Mouse (Mus musculus) heart, embryonic 15.5 days (tissue): ENCODE results near the gene Elmo3. TPM values are rescaled to one million over a fixed set of nuclear protein-coding genes. Genes with fewer than 3 reads are reported as not detected.

Experiments
- ATAC-seq: fragments of 200-750 bp; cut with Nextera tagmentation; replicated peaks from 2 replicates; pipeline ENCODE4 v1.8.0; 2017; ENCODE audit warnings: low read depth, moderate TSS enrichment; ENCODE audit not compliant: insufficient number of reproducible peaks, insufficient read depth, low FRiP score
- H3K27ac ChIP-seq: fragments of 300-500 bp; sonication (generic); 2 replicates; pipeline ENCODE4 v1.5.1; 2015; ENCODE audit warnings: mild to moderate bottlenecking, inconsistent platforms
- H3K27me3 ChIP-seq: fragments of 300-500 bp; sonication (generic); 2 replicates; pipeline ENCODE4 v1.6.1; 2015; ENCODE audit warnings: inconsistent platforms
- H3K36me3 ChIP-seq: fragments of 300-500 bp; sonication (generic); 2 replicates; pipeline ENCODE4 v1.6.1; 2015; ENCODE audit warnings: mild to moderate bottlenecking, inconsistent platforms
- H3K4me1 ChIP-seq: fragments of 300-500 bp; sonication (generic); replicated peaks from 2 replicates; pipeline ENCODE4 v1.6.1; 2015; ENCODE audit warnings: inconsistent platforms
- H3K4me2 ChIP-seq: fragments of 300-500 bp; sonication (generic); 2 replicates; pipeline ENCODE4 v1.6.1; 2015; ENCODE audit warnings: inconsistent platforms, mild to moderate bottlenecking, moderate library complexity
- H3K4me3 ChIP-seq: fragments of 300-500 bp; sonication (generic); 2 replicates; pipeline ENCODE4 v1.5.1; 2015; ENCODE audit warnings: mild to moderate bottlenecking, inconsistent platforms
- H3K9ac ChIP-seq: fragments of 300-500 bp; sonication (generic); 2 replicates; pipeline ENCODE4 v1.6.1; 2015; ENCODE audit warnings: mild to moderate bottlenecking, inconsistent platforms
- H3K9me3 ChIP-seq: fragments of 300-500 bp; sonication (generic); replicated peaks from 2 replicates; pipeline ENCODE4 v1.6.1; 2016; ENCODE audit warnings: inconsistent platforms
- WGBS: fragments of 180-500 bp; shearing (Covaris S2); methylation state at CpG from one replicate; pipeline ENCODE4 v1.1.7; 2015; ENCODE audit warnings: mixed read lengths; 5-methylcytosine and 5-hydroxymethylcytosine counted together
- polyA plus RNA-seq: library from polyadenylated mRNA; unstranded; fragments of >200 nt; fragmentation: Nextera tagmentation; extraction: Ambion mirVana; gene quantifications from 2 replicates; pipeline ENCODE4 v1.2.1, GENCODE M21; 2015

The Elmo3 gene
- polyA plus RNA-seq, 1 experiment from 2014 or later: 2.3 TPM

- Histone ChIP-seq H3K9ac (peak overlapping the region; percentile 38), H3K4me2 (peak overlapping the region; percentile 71), H3K4me3 (peak overlapping the region; percentile 40), H3K4me1 (peaks cover 34% of the 10 kb centered on the region), H3K27ac (no peak overlapping the region), H3K36me3 (no peaks in the 10 kb centered on the region), H3K9me3 (no peaks in the 10 kb centered on the region), H3K27me3 (peaks cover 71% of the 10 kb centered on the region)
- WGBS: 3% methylated on average over 28 of the region's 28 CpGs
- peak; percentile 63 for ATAC-seq
These were observed 26.5 kb upstream of the Elmo3 start for GRCm38 (mm10) chr8:105278911-105279334.

GRCm38 (mm10) chr8:105280567-105280966 lies 24.8 kb upstream of the Elmo3 start:
- peaks cover 55% of the 10 kb centered on the region for H3K27me3 ChIP-seq
- WGBS: 74% methylated on average over 3 of the region's 3 CpGs

GRCm38 (mm10) chr8:105281821-105282220 lies 23.6 kb upstream of the Elmo3 start:
- H3K4me3 ChIP-seq: no peak overlapping the region
- no peak overlapping the region for H3K4me2 ChIP-seq
- no peak overlapping the region for H3K27ac ChIP-seq
- no peaks in the 10 kb centered on the region for H3K9me3 ChIP-seq
- no peak overlapping the region for H3K9ac ChIP-seq
- peaks cover 18% of the 10 kb centered on the region for H3K4me1 ChIP-seq
- WGBS: 79% methylated on average over 12 of the region's 12 CpGs
- H3K36me3 ChIP-seq: no peaks in the 10 kb centered on the region
- no peak for ATAC-seq
- peaks cover 43% of the 10 kb centered on the region for H3K27me3 ChIP-seq

More at GRCm38 (mm10) chr8:105280567-105280966, 24.8 kb upstream of the Elmo3 start:
- H3K4me1 ChIP-seq: peaks cover 30% of the 10 kb centered on the region
- no peak overlapping the region for H3K4me3 ChIP-seq
- no peak for ATAC-seq
- no peak overlapping the region for H3K4me2 ChIP-seq
- H3K9ac ChIP-seq: no peak overlapping the region
- no peak overlapping the region for H3K27ac ChIP-seq
- no peaks in the 10 kb centered on the region for H3K9me3 ChIP-seq
- no peaks in the 10 kb centered on the region for H3K36me3 ChIP-seq

GRCm38 (mm10) chr8:105282239-105282638 lies 23.2 kb upstream of the Elmo3 start:
- Histone ChIP-seq H3K27me3 (peaks cover 39% of the 10 kb centered on the region), H3K36me3 (no peaks in the 10 kb centered on the region), H3K4me2 (no peak overlapping the region), H3K27ac (no peak overlapping the region), H3K4me3 (no peak overlapping the region), H3K4me1 (peaks cover 17% of the 10 kb centered on the region), H3K9ac (no peak overlapping the region), H3K9me3 (no peaks in the 10 kb centered on the region)
- 64% methylated on average over 4 of the region's 4 CpGs for WGBS
- no peak for ATAC-seq

GRCm38 (mm10) chr8:105283074-105283473 lies 22.3 kb upstream of the Elmo3 start:
- Histone ChIP-seq H3K4me2 (peak overlapping the region; percentile 11; the same call in 1 of the 2 replicates), H3K9me3 (no peaks in the 10 kb centered on the region), H3K27me3 (peaks cover 30% of the 10 kb centered on the region), H3K9ac (no peak overlapping the region), H3K36me3 (no peaks in the 10 kb centered on the region), H3K4me3 (no peak overlapping the region), H3K27ac (no peak overlapping the region), H3K4me1 (peaks cover 17% of the 10 kb centered on the region)
- no peak for ATAC-seq
- 31% methylated on average over 23 of the region's 23 CpGs for WGBS

GRCm38 (mm10) chr8:105285514-105285913 lies 19.9 kb upstream of the Elmo3 start:
- H3K9me3 ChIP-seq: no peaks in the 10 kb centered on the region
- ATAC-seq: no peak
- H3K4me2 ChIP-seq: no peak overlapping the region
- no peak overlapping the region for H3K9ac ChIP-seq
- no peak overlapping the region for H3K4me3 ChIP-seq
- H3K27me3 ChIP-seq: peaks cover 12% of the 10 kb centered on the region
- no peaks in the 10 kb centered on the region for H3K36me3 ChIP-seq
- WGBS: 51% methylated on average over 12 of the region's 12 CpGs
- H3K4me1 ChIP-seq: peaks cover 26% of the 10 kb centered on the region
- H3K27ac ChIP-seq: no peak overlapping the region

GRCm38 (mm10) chr8:105286907-105287306 lies 18.5 kb upstream of the Elmo3 start:
- WGBS: 84% methylated on average over 4 of the region's 4 CpGs

GRCm38 (mm10) chr8:105288231-105288630 lies 17.2 kb upstream of the Elmo3 start:
- H3K4me1 ChIP-seq: peaks cover 25% of the 10 kb centered on the region
- H3K4me3 ChIP-seq: no peak overlapping the region
- H3K9ac ChIP-seq: no peak overlapping the region
- no peak for ATAC-seq
- H3K36me3 ChIP-seq: no peaks in the 10 kb centered on the region
- no peak overlapping the region for H3K27ac ChIP-seq
- no peaks in the 10 kb centered on the region for H3K9me3 ChIP-seq
- 82% methylated on average over 5 of the region's 5 CpGs for WGBS
- H3K27me3 ChIP-seq: peaks cover 10% of the 10 kb centered on the region
- no peak overlapping the region for H3K4me2 ChIP-seq

More at GRCm38 (mm10) chr8:105286907-105287306, 18.5 kb upstream of the Elmo3 start:
- no peak overlapping the region for H3K27ac ChIP-seq
- ATAC-seq: no peak
- H3K27me3 ChIP-seq: peaks cover 10% of the 10 kb centered on the region
- no peaks in the 10 kb centered on the region for H3K9me3 ChIP-seq
- no peak overlapping the region for H3K4me2 ChIP-seq
- peaks cover 30% of the 10 kb centered on the region for H3K4me1 ChIP-seq
- H3K9ac ChIP-seq: no peak overlapping the region
- H3K4me3 ChIP-seq: no peak overlapping the region
- no peaks in the 10 kb centered on the region for H3K36me3 ChIP-seq

GRCm38 (mm10) chr8:105288958-105289732 lies 16.3 kb upstream of the Elmo3 start:
- peaks cover 10% of the 10 kb centered on the region for H3K27me3 ChIP-seq
- peak; percentile 88 for ATAC-seq
- H3K36me3 ChIP-seq: no peaks in the 10 kb centered on the region
- H3K4me1 ChIP-seq: peaks cover 23% of the 10 kb centered on the region
- peak overlapping the region; percentile 62 for H3K4me3 ChIP-seq
- H3K27ac ChIP-seq: peak overlapping the region; percentile 64
- no peaks in the 10 kb centered on the region for H3K9me3 ChIP-seq
- H3K4me2 ChIP-seq: peak overlapping the region; percentile 91
- WGBS: under 1% methylated on average over 53 of the region's 53 CpGs
- peak overlapping the region; percentile 57 for H3K9ac ChIP-seq

GRCm38 (mm10) chr8:105289805-105290460 lies 15.5 kb upstream of the Elmo3 start, which contains the start of gene 4931428F04Rik:
Gene 4931428F04Rik, minus strand, starts transcription at chr8:105289864.
- H3K4me3 ChIP-seq: peak within 1 kb of the TSS; percentile 62
- peaks cover 23% of the 10 kb centered on the region for H3K4me1 ChIP-seq
- peak; percentile 11; the same call in 1 of the 2 replicates for ATAC-seq
- WGBS: 1% methylated on average over 43 of the region's 43 CpGs
- no peaks in the 10 kb centered on the region for H3K36me3 ChIP-seq
- H3K27me3 ChIP-seq: peaks cover 10% of the 10 kb centered on the region
- H3K9ac ChIP-seq: peak within 1 kb of the TSS; percentile 57
- H3K9me3 ChIP-seq: no peaks in the 10 kb centered on the region
- peak within 1 kb of the TSS; percentile 64 for H3K27ac ChIP-seq
- H3K4me2 ChIP-seq: peak within 1 kb of the TSS; percentile 91

GRCm38 (mm10) chr8:105290554-105291314 lies 14.7 kb upstream of the Elmo3 start:
- 9% methylated on average over 31 of the region's 31 CpGs for WGBS
- no peak overlapping the region; the same call in 1 of the 2 replicates for H3K4me3 ChIP-seq
- peaks cover 23% of the 10 kb centered on the region for H3K4me1 ChIP-seq
- H3K27me3 ChIP-seq: peaks cover 10% of the 10 kb centered on the region
- H3K36me3 ChIP-seq: no peaks in the 10 kb centered on the region
- peak overlapping the region; percentile 91 for H3K4me2 ChIP-seq
- no peak for ATAC-seq
- no peaks in the 10 kb centered on the region for H3K9me3 ChIP-seq
- H3K27ac ChIP-seq: no peak overlapping the region
- no peak overlapping the region for H3K9ac ChIP-seq
